Mouse (Mus musculus): ENCODE data around the gene Rxfp2.
A peak's percentile ranks its signal among the peaks of the same experiment; 100 is the strongest.

Rxfp2 gene

GRCm38 (mm10) chr5:150044533-150044932 is 26.1 kb downstream of the Rxfp2 start:
- no peak for DNase-seq (ENCODE audit: extremely low read depth, low read depth)

- no peak for DNase-seq (ENCODE audit: extremely low read depth, low read depth)
Observed at GRCm38 (mm10) chr5:150046438-150046837, 28.0 kb downstream of the Rxfp2 start.

GRCm38 (mm10) chr5:150049946-150050345 is 31.5 kb downstream of the Rxfp2 start:
- DNase-seq (ENCODE audit: extremely low read depth, low read depth), result peak; percentile 7

- DNase-seq (ENCODE audit: extremely low read depth, low read depth), result peak; percentile 44
Observed at GRCm38 (mm10) chr5:150051828-150052227, 33.4 kb downstream of the Rxfp2 start.

- no peak for DNase-seq (ENCODE audit: extremely low read depth, low read depth)
Observed at GRCm38 (mm10) chr5:150053294-150053693, 34.8 kb downstream of the Rxfp2 start.

GRCm38 (mm10) chr5:150053956-150054355 is 35.5 kb downstream of the Rxfp2 start:
- no peak for DNase-seq (ENCODE audit: extremely low read depth, low read depth)

- peak; percentile 7 for DNase-seq (ENCODE audit: extremely low read depth, low read depth)
Observed at GRCm38 (mm10) chr5:150055322-150055721, 36.8 kb downstream of the Rxfp2 start.

GRCm38 (mm10) chr5:150056056-150056455 is 37.6 kb downstream of the Rxfp2 start:
- no peak for DNase-seq (ENCODE audit: extremely low read depth, low read depth)

- DNase-seq (ENCODE audit: extremely low read depth, low read depth), result no peak
Observed at GRCm38 (mm10) chr5:150058845-150059244, 40.4 kb downstream of the Rxfp2 start.

GRCm38 (mm10) chr5:150059466-150059865 is 41.0 kb downstream of the Rxfp2 start:
- DNase-seq (ENCODE audit: extremely low read depth, low read depth), result no peak

GRCm38 (mm10) chr5:150061086-150061485 is 42.6 kb downstream of the Rxfp2 start:
- DNase-seq (ENCODE audit: extremely low read depth, low read depth), result no peak

- no peak for DNase-seq (ENCODE audit: extremely low read depth, low read depth)
Observed at GRCm38 (mm10) chr5:150064286-150064685, 45.8 kb downstream of the Rxfp2 start.

GRCm38 (mm10) chr5:150070086-150070485 is 51.6 kb downstream of the Rxfp2 start:
- no peak for DNase-seq (ENCODE audit: extremely low read depth, low read depth)

GRCm38 (mm10) chr5:150071738-150072137 is 53.3 kb downstream of the Rxfp2 start:
- no peak for DNase-seq (ENCODE audit: extremely low read depth, low read depth)

- no peak for DNase-seq (ENCODE audit: extremely low read depth, low read depth)
Observed at GRCm38 (mm10) chr5:150079866-150080797, 61.7 kb downstream of the Rxfp2 start.

GRCm38 (mm10) chr5:150082696-150083095 is 64.2 kb downstream of the Rxfp2 start:
- DNase-seq (ENCODE audit: extremely low read depth, low read depth), result no peak

GRCm38 (mm10) chr5:150083190-150083589 is 64.7 kb downstream of the Rxfp2 start:
- no peak for DNase-seq (ENCODE audit: extremely low read depth, low read depth)

- peak; percentile 28 for DNase-seq (ENCODE audit: extremely low read depth, low read depth)
Observed at GRCm38 (mm10) chr5:150097620-150098019, 79.1 kb downstream of the Rxfp2 start.

- no peak for DNase-seq (ENCODE audit: extremely low read depth, low read depth)
Observed at GRCm38 (mm10) chr5:150098754-150099153, 80.3 kb downstream of the Rxfp2 start.

- no peak for DNase-seq (ENCODE audit: extremely low read depth, low read depth)
Observed at GRCm38 (mm10) chr5:150101789-150102188, 83.3 kb downstream of the Rxfp2 start.

GRCm38 (mm10) chr5:150106358-150106757 is 87.9 kb downstream of the Rxfp2 start:
- no peak for DNase-seq (ENCODE audit: extremely low read depth, low read depth)

- DNase-seq (ENCODE audit: extremely low read depth, low read depth), result no peak
Observed at GRCm38 (mm10) chr5:150111236-150111635, 92.8 kb downstream of the Rxfp2 start.

- DNase-seq (ENCODE audit: extremely low read depth, low read depth), result peak; percentile 64
Observed at GRCm38 (mm10) chr5:150114007-150114406, 95.5 kb downstream of the Rxfp2 start.

All from MEL-GATA-1-ER (cell line).